Mouse (Mus musculus) gastrocnemius, postnatal 25 days (tissue): ENCODE results near the gene Chd5. TPM values are rescaled to one million over a fixed set of nuclear protein-coding genes. Genes with fewer than 3 reads are reported as not detected.
A peak's percentile ranks its signal among the peaks of the same experiment; 100 is the strongest.

Experiments used
- DNase-seq: peaks from one replicate; pipeline ENCODE4 v3.0.0; 2022
- total RNA-seq, 2 experiments: library from RNA; stranded (reverse); gene quantifications; 1 replicate in 1 of 2; 2 replicates in 1 of 2; pipeline ENCODE4 v1.2.3; 2021

Gene Chd5
- total RNA-seq, 2 experiments from 2014 or later: 0.03 to 0.08 TPM

DNA sequence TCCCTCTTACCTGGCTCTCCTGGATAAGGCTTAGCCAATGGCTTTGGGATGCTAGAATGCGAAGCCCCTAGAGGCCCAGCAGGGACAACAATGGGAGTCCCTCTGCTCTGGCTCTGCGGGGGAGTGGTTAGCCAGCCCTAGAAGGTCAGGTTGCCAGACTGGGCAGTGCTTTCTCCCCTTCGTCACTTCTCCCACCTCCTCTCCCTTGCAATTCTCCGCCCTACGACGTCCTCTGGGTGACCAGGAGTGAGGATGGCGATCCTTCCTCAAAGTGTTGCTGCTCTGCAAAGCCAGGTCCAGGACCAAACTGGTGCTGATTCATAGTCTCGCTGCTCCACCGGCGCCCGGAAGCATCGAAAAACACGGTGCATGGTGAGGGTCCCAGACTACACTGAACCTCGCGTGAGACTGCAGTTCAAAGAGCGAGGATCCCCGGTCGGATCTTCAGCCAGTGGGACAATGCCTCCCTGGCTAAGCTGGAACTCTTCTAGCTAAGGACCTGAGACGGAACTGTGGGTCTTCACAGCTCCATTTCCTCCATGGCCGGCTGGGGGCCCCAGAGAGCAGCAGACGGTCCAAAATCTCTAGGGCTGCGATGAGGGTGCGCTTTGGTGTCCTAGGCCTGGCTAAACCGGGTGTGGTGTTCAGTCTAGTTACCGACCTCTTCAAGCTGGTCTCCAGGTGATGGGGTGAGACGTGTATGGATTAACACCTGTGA lies 19.8 kb upstream of the Chd5 start, which contains the start of gene Rnf207:
TSS of gene Rnf207 (minus strand) at position 477 of the 718 bp plus-strand sequence.
- DNase-seq: no peak

DNA sequence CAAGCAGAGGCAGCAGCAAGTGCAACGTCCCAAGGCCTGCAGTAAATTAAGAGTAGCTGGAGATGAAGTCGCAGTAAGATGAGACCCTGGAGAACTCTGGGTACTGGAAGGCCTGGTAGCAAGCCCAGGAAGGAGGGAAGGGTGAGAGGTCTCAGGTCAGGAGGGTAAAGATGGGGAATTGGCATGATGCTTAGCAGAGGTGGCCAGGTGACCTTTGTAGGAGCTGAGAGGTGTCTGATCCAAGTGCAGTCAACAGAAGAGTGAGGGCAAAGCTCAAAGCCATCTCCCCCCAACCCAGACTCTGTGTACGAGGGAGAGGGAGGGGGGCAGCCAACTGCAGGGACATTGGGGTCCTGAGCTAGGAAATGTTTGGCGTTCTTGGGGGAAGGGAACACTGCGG lies 17.0 kb upstream of the Chd5 start:
- DNase-seq: no peak

DNA sequence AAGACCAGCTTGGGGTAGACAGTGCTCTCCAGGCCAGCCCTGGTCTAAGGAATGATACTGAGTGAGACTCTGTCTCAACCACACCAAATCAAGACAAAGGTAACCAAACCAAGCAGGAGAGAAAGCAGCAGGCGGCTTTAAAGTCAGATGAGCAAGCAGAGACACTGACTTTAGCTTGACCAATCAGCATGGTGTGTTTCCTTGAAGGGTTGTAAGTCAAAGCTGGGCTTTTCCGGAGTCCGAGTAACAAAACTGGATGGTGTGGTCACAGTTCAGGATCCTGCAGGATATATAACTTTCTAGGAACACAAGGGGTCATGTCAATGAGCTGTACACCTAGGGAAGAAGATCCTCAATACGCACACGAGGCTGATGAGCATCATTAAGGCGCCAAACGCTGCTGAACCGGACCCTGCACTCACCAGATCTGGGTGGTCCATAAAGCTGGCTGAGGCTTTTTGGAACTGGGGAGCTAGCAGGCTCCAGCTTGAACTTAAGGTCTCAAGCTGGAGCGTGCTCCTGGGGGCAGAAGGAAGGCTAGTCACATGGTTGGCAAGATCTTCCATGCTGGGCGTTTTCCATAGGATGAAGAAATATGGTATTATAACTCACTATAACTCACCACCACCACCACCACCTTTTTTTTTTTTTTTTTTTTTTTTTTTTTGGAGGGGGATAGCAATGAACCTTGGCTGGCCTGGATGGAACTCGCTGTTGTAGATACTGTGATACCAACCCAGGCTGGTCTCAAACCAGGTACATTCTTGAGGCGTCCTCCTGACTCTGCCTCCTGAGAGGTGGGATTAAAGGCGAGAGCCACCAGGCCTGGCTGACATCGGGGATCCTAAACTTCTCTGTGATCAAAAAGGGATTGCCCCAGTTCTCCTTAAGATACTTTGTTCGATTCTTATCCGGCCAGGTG lies 13.5 kb upstream of the Chd5 start:
- DNase-seq: no peak

DNA sequence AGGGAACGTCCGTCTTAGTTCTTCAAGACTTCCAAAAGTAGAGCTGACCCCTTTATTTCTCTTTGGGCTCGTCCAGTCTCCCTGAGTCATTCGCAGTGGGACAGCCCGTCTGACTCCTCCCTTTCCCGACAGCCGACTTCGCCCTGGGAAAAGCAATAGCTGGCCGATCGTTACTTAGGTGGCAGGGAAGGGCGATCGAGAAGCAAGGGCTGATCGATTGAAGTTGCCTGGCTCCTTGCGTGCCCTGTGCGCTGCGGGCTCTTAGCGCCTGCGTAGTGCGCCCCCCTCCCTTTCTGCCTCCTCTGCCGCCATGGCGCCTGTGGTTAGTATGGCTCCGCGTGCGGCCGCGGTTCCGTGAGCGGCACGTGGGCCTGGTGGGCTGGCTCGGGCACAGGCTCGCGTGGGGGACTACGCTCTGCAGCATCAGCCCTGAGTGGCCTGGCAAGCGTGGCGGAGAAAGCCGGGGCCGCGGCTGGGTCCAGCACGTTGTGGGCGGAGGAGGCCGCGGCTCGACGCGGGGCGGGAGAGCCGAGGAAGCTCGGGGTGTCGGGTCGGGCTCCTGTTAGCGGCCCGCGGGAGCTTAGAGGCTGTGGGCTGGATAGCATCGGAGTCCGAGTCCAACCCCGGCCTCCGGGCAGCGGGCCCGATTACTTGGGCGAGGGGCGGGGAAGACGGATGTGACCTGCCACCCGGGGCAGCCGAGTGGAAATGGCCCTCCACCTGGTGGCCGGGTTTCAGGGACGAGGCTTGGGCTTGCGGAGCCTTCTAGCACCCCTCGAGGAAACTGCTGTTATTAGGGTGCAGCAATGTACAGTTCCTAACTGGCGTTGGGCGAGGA lies 12.7 kb upstream of the Chd5 start, which contains the start of gene Rpl22:
TSS of gene Rpl22 (plus strand) at position 169 of the 838 bp plus-strand sequence.
- peak; percentile 94 for DNase-seq

DNA sequence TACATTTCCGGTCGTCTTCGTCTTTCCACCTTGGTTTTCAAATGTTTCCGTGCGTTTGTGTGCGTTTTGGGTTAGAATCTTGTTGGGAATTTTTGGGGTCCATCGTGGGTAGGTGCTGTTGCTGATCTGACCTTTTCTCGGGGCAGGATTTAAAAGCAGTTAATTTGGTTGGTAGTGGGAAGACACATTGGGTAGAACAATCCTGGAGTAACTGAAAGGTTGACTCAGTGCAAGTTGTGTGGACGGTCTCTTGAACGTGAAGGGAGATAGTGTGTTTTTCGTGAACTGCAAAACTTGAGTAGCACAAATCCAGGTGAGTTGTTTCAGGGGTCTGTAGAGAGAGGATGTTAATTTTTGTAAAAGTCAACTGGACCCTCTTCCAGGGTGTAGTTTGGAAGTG lies 11.9 kb upstream of the Chd5 start:
- DNase-seq: no peak

DNA sequence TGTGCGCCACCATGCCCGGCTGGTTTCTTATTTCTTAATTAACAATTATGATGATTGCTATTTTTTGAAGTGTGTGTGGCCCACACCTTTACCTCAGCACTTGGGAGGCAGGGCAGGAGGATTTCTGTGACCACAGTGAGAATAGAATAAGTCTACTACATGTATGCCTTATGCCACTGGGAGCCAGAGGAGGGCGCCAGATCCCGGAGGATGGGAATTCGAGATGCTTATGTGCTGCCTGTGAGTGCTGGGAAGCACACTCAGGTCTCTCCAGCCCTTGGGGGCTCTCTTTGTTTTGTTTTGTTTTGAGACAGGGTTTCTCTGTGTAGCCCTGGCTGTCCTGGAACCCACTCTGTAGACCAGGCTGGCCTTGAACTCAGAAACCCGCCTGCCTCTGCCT lies 9.8 kb upstream of the Chd5 start:
- DNase-seq: no peak

DNA sequence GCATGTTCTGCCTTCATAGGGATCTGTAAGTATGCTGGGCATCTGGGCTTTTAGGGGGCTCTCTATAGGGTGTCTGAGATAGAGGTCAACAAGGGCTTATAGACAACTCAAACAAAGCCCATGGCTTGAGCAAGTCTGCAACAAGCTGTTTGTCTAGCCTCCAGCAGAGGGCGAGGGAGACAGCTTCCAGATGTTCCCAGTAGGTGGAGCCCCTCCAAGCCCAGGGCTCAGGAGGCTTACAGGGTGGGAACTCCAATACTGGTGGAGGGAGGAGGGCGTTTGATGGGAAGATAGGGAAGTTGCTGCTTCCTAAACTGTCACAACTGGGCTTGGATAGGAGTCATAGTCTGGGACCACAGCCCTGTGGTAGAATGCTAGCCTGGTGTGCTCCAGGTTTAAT lies 5.5 kb upstream of the Chd5 start:
- DNase-seq: peak; percentile 46

DNA sequence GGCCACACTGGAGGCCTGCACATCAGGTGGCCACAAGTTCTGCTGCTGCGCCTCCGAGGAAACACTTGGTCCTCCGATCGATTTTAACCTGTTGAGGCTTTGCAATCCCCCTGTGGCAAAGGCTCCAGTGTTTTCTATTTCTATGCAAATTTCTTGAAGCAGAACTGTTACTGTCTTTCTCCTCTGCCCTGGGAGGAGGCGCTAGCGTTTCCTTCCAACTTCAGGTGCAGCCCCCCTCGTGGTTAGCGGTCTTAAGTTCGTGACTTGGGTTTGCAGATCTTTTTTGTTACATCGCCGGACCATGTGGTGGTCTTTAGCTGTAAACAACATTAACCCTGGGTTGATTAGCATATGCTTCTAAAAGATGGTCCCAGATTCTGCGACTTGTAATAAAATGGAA lies 4.9 kb upstream of the Chd5 start:
- DNase-seq: no peak

DNA sequence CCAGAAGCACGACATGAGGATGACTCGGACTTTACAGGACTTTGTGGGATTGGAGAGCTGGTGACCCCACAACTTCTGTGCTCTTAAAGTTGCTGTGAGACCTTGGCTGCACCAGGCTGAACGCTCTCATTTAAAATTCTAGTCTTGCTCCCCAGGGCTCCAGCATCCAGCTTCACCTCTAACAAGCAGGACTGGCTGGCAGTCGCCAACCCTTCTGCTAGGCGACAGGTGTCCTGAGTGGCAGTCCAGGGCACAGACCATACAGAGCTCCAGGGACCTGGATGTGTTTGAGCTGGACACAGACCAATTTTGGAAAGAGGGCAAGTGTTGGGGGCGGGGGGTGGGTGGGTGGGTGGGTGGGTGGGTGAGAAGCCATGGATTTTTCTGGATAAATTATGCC lies 679 bp upstream of the Chd5 start:
- DNase-seq: no peak

DNA sequence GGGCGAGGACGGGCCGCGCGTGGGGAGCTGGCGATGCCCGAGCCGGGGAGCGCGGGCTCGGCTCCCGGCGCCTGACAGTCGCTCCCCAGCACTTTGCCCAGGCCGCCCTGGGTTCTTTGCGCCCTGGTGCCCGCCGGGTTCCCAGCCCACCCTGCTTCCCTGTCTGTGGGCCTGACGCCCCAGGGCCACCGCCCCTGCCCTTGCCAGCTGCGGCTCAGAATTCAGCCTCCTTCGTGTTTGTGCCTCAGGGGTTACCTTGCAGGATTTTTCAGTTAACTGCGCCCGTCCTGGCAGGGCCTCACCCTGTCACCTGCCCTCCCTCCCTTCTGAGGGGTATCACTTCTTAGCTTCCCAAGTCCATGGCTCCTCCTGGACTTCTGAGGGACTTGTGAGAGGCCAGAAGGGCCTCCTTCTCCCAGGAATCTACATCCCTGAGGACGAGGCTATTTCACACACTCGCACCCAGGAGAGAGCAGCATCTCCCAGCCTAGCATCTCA lies 891 bp downstream of the Chd5 start:
- no peak for DNase-seq

DNA sequence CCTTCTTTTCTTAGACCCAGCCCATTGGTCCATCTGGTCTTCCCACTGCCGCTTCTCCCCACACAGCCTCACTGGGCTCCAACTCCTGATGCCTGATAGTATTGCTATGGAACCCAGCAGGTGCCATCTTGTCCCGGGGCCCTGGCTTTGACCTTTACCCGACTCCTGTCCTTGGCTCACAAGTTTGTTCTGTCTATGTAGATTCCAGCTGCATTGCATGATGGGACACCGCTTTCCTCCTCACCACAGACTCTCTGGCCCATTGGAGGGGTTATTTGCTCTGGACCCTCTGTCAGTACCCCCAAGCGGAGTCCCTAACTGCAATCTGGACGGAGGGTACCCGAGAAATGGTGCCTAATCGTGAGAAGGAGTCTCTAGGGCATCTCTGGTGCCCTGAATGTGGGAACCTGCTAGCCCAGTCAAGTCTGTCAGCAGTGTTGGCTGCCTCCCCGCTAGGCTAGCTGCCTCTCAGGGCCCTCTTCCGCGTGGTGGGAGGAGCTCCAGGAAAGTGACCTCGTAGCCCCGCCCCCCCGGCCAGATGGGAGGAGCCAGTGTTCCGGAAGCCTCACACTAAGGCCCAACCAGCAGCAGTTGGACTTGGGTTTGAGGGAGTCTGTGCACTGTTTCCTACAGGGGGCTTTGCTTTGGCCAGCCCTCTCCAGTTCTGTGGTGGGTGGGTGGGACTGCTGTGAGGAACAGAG lies 2.3 kb downstream of the Chd5 start:
- DNase-seq: no peak

DNA sequence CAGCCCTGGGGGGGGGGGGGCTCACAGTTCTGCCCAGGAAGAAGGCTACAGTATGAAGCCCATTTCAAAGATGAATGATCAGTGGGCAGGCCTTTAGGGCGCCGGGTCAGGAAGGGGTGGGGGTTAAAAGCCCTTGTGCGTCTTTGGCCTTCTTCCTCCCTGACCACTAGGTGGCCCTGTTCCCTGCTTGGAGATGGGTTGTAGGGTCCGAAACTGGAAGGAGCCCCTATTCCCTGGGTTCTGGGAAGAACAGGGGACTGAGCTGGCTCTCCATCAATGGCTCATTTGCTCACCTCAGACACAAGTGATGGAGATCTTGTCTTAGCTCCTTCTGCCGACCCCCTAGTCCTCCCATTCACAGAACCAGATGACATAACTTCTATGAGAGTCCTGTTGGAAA lies 4.8 kb downstream of the Chd5 start:
- no peak for DNase-seq

DNA sequence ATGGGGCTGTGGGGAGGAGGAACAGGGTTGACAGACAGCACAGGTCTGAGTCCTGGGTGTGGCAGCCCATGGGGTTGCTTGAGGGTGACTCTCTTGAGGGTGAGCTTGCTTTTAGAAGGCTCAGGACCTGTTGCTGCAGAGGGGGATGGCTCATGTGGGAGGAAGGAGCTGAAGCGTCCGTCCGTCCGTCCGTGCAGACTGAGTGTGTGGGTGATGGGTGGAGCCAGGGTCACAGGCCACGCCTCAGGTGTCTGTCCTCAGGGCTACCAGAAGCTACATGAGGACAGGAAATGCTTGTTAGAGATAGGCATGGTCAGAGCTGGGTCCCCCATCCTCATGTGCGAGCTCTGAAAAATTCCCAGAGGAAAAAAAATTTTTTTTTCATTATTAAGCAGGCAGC lies 6.2 kb downstream of the Chd5 start:
- DNase-seq: no peak

DNA sequence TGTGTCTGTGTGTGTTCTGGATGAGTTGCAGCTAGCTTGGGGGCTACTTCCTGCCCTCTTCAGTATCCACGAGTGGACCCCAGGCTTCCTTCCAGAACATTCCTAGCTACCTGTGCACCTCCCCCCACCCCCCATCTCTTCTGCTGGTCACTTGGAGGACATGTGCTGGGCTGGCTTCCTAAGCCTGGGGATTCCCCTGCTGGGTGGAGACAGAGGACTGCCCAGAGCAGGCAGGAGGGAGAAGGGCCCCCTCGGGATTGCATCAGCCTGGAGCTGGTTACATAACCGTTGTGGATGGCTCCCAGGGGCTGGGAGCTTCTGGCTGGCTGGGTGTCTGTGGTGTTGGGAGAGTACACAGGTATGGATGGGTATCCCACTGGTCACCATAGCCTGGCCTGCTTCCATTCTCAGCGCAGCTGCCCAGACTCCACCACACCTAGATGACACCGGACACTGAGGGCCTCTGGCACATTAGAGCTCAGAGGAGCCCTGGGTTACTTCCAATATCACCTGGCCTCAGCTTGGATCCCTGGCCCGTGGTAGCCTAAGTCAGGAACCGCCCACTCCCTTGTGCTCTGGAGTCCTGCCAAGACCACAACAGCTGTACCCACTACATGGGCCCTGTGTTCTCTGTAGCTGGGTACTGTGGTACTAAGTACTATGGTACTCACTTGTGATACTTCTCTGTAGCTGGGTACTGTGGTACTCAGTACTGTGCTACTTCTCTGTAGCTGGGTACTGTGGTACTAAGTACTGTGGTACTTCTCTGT lies 6.9 kb downstream of the Chd5 start:
- DNase-seq: peak; percentile 66

DNA sequence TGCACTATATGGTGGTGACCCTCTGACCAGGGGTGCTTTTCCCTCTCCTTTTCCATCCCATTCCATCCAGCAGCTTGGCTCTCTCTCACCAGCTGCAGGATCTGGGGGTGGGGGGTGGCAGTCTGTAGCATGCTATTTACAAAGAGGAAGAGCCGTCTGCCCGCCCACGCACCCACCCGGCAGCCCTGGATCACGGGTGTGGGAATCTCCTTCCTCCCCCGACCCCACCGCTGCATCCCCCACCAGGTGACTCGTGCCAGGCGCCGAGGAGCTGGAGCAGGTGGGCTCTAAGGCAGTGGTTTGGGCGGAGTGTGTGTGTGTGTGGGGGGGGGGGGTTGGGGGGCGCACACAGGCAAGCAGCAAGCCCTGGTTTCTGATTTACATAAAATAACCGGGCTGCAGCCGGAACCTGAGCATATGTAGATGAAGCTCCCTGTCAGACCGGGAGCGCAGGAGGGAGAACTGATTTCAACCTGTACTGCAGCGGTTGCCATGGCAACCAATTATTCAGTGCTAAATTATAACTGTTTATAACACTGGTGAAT lies 11.5 kb downstream of the Chd5 start:
- DNase-seq: no peak

DNA sequence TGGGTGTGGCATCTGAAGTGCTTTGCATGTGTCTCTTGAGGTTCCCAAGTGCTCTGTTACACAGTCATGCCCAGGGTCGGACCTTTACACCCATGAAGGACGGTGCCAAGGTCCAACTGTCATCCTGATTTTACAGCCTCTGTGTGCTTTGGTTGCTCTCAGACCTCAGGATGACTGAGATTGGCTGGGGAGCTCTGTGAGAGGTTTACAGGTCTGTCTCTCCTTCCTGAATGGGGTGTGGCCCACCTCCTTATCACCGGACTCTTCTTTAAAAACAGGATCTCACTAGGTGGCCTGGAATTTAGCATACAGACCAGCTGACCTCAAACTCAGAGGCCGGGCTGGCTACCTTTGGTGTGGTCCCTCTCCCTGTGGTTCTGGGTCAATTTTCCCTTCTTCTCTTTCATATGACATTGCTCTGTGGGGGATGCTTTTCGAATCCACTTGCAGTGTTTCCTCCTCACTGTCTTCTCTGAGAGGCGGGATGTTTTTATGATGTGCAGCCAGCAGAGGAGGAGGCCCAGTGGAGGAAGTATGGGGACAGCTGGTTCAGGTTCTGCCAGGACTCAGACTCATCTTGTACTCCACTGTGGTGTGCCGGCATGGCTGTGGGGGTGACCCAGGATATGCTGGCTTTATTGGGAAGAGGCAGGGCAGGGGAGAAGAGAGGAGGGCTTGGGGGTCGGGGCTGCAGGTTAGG lies 12.4 kb downstream of the Chd5 start:
- no peak for DNase-seq

DNA sequence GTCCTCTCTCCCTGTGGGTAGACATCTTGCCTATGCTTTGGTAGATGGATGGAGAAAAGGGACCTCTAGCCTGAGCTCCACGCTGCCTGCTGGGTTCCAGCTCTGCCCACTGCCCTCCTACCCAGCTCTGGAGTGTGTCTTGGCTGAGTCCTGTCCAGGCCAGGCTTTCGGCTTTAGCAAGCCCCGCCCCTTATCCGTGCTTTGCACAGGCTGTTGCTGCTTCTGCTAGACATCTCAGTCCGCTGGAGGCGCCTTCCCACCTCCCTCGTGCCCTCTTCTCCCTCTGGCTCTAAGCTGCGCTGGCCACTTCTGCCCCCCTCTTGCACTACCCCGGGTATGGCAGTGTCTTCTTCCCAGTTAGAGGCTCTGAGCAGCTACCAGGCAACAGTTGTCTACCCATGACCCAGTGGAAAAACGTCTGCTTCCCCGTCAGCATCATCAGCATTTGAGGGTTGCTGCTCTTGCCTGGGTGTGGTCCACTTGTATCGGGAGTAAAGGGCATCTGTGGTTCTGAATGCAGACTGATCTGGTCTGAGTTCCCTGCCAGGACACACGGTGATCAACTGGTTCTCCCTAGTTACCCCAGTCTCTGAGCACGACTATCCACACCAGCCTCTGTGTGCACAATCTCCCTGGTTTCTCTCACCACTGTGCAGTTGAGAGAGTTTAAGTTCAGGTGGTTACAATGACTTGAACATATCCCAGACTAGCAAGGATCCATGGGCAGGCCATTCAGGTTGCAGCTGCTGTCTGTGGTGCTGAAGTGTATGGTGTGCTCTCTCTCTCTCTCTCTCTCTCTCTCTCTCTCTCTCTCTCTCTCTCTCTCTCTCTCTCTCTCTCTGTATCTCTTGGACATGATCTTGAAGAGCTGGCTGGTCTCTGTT lies 13.2 kb downstream of the Chd5 start:
- DNase-seq: no peak

DNA sequence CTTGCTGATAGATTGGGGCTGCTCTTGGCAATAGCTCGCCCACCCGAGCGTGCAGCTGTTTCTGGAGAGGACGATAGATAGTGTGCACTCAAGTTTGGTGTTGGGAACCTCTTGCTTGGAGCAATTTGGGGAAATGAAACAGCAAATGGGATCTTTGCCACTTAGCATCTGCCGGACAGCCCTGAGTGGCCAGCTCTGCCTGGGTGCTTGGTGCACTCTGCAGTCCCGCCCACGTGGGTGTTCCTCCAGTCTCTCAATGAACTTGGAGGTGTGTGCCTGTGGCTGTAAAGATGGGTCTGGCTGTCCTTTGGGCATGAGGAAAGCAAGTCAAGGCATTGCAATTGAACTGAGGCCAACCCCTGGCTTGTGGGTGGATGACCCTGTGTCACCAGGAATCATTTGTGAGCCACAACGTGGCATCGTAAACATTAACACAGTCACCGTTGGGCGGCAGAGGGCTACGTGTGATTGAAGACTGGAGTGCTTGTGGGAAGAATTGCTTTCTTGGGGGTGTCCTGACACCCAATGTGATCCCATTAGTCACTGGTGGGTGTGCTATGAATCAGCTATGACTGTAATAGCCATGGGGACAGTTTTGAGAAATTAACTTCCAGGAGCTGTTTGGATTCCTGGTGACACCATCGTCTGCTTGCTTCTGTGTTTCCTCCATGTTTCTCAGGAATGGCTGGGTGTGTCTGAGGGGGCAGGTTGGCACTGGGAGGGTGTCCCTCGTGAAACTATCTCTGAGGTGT lies 15.6 kb downstream of the Chd5 start:
- no peak for DNase-seq
